Mouse (Mus musculus) heart, postnatal 25 days (tissue): ENCODE measurements around the gene Rnf146. TPM values are rescaled to one million over a fixed set of nuclear protein-coding genes. Genes with fewer than 3 reads are reported as not detected.
A peak's percentile ranks its signal among the peaks of the same experiment; 100 is the strongest.
"Not testable (repeated sequence)": the region's sequence is repeated elsewhere in the genome, so short reads cannot be mapped to it uniquely, and the experiment has no call there.

Source experiments
- DNase-seq: peaks from one replicate; pipeline ENCODE4 v3.0.0; 2022; ENCODE audit warnings: low spot score
- intact Hi-C: fragments of 180-260 bp; cut with DNase I; formaldehyde crosslinking; loops from one replicate; pipeline ENCODE4 v1.15.1; 2025
- total RNA-seq, 2 experiments: library from RNA; stranded (reverse); gene quantifications; 2 replicates each; pipeline ENCODE4 v1.2.3; 2021

Gene Rnf146
- total RNA-seq: 10 to 100 TPM; 53.2 to 60.3 TPM

DNA sequence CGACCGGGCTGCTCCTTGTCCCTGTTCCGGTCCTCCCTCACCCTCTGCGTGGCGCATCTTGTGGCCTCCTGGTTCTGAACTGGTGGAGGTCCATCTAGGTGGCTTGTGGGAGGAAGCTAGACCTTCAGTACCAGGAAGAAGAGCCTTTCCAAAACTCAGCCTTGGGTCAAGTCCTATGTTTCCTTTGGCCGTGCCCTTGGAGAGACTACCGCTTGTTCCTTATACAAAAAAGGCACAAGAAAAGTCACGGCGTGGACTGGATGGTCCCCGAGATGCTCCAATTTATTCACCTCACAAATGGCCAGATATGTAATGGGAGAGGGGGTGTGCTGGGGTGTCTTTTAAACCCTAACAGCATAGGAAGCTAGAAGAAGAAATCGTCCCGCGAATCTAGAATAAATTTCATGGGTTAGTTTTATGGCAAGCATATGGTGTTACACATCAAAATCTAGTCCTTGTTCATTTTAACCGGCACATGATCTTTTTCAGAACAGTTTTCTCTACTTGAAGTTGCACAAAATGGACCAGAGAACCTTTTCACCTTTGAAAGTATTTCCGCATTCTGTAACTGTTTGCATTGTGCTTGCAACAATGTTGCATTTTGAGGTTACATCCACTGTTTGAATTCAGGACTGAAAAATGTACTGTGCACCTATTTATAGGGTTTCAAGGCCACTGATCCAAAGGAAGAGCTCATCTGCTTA, at the start of gene Rnf146:
TSS of gene Rnf146 (minus strand) at position 246 of the 704 bp plus-strand sequence.
- intact Hi-C loops: loop anchor here (10.0 kb wide), 1 partner anchor 1482 kb away; the partner anchor contains the start of gene Hey2
- DNase-seq: no peak

DNA sequence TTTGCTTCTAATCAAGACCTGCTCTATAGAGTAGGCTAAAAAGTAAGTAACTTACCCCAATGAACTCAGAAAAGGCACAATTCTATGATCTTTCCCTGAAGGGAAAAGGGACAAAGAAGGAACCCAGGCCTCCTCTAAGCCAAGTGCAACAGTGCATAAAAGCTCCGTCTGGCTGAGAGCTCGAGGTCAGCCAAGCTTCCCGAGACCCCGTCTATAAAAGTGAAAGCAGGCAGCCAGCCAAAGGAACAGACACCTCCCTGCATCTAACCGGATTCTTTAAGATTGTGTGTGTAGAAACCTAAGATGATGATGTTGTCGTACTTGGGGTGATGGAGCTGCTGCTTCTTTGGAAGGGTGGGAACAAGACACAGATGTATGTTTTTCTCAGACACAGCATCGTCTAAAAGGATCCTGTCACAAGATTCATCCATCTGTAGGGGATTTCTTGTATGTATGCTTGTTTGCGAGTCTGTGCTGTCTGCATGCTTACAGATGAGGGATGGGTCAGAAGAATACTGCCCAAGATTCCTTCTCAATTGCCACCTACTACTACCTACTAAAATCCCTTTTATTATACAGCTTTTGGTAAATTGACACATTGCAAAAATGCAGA, 40.5 kb upstream of the Rnf146 start:
- no peak for DNase-seq
- intact Hi-C loops: no loop called here

DNA sequence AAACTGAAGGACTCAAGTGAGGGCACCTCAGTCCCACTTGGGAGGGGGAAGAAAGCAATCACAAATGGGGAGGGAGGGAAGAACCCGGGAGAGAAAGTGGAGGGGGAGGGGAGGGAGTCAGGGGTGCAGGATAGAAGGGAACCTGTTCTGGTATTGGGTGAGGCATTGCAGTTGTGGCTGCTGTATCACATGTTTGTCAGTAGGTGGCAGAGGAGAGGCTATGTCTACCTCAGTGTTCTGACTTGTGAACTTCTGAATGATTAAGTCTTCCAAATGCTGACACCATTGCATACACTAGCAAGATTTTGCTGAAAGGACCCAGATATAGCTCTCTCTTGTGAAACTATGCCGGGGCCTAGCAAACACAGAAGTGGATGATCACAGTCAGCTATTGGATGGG, 32.6 kb upstream of the Rnf146 start:
- DNase-seq, intact Hi-C loops: not testable (repeated sequence)

- intact Hi-C loops: no loop called here
- DNase-seq: no peak
These were observed 19.3 kb upstream of the Rnf146 start for GRCm38 (mm10) chr10:29381558-29381957.

DNA sequence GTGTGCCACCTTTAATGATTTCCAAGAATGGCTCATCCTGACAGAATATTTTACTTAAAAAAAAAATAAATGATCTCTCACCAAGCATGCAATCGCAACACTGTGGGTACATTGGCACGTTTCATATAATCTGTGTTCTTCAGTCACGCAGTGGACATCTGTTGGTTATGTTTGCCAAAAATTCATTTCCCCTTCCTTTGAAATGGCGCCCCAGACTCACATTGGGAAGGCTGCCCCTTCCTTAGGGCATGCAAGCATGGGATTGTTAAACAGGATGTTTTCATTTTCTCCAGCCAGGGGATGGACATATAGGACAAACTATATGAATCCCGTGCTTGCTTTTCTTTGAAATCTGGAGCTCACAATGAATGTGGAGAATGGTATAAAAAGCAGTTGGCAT, 11.8 kb upstream of the Rnf146 start:
- no peak for DNase-seq
- intact Hi-C loops: no loop called here

GRCm38 (mm10) chr10:29361464-29362196, 612 bp downstream of the Rnf146 start:
- intact Hi-C loops: loop anchor here (2.0 to 10.0 kb wide), 2 partner anchors 49 to 1483 kb away; partner anchors contain the start of genes Echdc1 and Hey2
- peak; percentile 84 for DNase-seq

DNA sequence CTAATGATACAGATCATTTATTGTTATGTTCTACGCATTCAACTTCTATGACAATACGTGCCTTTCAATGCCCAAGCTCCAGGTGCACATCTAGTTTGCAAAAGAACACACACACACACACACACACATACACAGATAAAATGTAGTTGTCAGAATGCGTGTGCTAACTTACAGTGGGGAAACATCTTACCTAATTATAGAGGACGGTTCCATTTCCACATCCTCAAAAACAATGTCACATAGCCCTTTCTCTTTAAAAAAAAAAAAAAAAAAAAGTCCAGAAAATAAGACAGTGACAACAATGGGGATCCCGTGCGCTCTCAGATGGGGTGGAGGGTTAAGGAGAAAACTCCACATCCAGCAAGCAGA, 1.2 kb downstream of the Rnf146 start:
- intact Hi-C loops: loop anchor here (2.0 to 10.0 kb wide), 2 partner anchors 48 to 1484 kb away; partner anchors contain the start of genes Echdc1 and Hey2
- no peak for DNase-seq

GRCm38 (mm10) chr10:29354183-29354582, 8.1 kb downstream of the Rnf146 start:
- intact Hi-C loops: no loop called here
- DNase-seq: no peak

DNA sequence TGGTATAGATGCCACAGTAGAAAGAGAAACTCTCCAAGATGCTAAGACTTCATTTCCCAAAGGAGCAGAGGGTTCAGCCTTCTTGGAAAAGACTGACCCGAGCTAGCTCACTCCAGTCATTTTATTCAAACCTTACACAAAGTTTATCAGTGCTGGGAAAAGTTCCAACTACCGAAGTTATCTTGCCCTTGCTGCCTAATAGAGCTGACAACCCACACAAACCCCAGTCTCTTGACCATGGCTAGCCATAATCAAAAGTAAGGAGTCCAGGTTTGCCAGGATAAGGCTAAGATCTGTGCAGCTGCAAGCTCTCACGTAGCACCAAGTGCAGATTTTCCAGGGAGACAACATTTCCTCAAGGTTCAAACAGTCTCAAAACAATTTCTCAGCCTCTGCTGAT, 9.7 kb downstream of the Rnf146 start:
- no peak for DNase-seq
- intact Hi-C loops: no loop called here

DNA sequence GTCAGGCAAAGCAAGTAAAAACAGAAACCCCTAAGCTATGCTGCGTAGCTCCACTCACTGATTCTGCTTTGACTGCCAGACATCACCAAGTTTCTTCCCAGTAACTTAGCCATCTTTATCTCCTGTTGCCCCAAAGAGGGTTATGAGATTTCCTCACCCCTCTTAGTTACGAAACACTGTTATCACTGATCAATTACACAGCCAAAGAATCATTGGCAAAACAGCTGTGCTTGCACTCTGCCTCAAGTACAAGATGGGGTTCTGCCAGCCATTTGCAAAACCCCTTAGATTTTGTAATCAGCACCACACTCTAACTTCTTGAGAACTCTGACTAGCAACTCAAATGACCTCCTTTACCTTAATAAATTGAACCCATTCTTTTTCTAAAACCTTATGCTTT, 10.8 kb downstream of the Rnf146 start:
- intact Hi-C loops: no loop called here
- DNase-seq: no peak

GRCm38 (mm10) chr10:29346638-29347037, 15.6 kb downstream of the Rnf146 start:
- intact Hi-C loops: no loop called here
- DNase-seq: no peak

DNA sequence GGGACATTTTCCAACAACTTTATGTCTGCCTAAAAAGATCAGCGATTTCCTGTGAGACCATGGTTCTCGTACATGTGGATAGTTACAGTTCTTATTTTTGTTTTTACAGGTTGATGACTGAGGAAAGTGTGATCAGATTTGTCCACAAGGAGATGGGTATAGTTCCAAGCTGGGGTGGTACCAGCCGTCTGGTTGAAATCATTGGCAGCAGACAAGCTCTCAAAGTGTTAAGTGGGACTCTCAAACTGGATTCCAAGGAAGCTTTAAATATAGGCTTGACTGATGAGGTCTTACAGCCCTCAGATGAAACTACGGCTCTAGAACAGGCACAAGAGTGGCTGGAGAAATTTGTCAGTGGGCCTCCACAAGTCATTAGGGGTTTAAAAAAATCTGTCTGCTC, 18.0 kb downstream of the Rnf146 start:
- no peak for DNase-seq
- intact Hi-C loops: no loop called here

DNA sequence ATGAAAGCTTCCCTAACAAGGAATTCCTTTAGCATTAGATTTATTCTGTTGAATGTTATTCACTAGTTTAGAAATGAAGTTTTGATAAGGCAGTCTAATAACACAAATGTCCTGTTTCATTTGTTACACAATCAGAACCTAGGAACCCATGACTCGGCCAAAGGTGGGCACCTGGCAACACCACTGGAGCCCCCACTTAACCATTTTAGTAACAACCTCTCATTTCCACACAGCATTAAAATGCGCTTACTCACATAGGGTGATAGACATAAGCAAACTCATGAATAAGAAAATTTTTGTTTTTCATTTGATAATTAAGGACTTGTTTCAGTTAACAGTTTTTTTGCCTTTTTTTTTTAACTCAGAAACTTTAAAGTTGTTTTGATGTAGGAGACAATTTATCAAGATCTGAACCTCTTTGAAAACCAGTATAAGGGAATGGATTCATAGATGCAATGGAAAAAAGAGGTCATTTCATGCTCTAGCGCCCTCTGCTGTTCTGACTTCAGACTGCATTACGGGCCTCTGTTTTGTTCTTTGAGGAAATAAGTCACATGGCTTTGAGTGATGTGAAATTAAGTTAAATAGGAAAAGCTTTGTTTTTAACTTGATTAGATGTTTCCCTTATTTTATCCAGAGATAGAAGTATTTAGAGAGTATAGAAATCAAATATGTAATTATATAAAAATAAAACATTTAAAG, 23.7 kb downstream of the Rnf146 start:
- intact Hi-C loops: no loop called here
- no peak for DNase-seq

DNA sequence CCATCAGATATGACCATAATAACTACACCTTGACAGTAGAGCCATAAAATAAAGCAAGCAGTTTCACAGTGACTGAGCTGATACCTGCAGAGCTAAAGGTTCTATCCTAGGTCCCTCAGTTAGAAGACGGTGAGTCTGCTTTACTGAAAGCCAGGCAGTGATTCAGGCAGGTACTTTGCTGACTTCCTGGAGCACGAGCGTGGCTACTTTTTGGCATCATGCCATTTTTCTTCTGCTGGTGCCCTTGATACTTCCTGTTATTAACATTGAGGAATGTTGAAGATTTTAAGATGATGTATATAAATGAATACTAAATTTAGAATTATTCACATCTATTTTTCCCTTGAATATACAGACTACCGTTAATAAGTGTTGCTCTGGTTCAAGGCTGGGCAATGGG, 28.4 kb downstream of the Rnf146 start:
- intact Hi-C loops: no loop called here
- DNase-seq: no peak

GRCm38 (mm10) chr10:29324817-29325216, 37.4 kb downstream of the Rnf146 start:
- DNase-seq: no peak
- intact Hi-C loops: no loop called here

GRCm38 (mm10) chr10:29313905-29314304, 48.3 kb downstream of the Rnf146 start:
- no peak for DNase-seq
- intact Hi-C loops: loop anchor here (2.0 to 10.0 kb wide), 2 partner anchors 47 to 209 kb away; no protein-coding TSS in a partner anchor

DNA sequence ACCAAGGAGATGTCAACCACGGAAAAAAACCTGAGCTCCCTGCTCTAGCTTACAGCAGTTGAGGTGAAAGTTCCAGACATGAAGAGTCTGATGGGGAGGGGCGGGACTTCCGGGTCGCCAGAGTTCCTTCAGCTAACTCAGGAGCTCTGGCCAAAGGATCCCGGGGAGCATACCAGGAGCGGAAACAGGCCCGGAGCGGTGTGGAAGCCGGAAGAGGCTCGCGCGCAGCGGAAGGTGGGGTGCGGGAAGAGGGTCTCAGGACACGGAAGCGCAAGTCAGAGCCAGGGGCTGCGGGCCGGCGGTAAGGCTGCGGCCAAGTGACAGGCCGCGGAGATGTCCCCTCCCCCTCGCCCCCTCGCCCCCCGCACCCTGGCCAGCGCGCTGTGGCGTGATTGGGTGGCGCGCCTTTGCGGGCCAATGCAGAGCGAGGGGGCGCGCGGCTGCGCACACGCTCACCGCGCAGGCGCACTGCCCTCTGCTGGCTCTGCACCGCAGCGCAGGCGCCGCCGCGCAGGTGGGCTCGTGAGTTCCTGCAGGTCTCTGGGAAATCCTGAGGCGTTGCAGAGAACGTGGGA, 49.1 kb downstream of the Rnf146 start, which contains the start of gene Echdc1:
TSS of gene Echdc1 (plus strand) at position 103 of the 575 bp plus-strand sequence.
- DNase-seq: peak; percentile 75
- intact Hi-C loops: loop anchor here (2.0 to 10.0 kb wide), 2 partner anchors 48 to 208 kb away; no protein-coding TSS in a partner anchor

GRCm38 (mm10) chr10:29311480-29312219, 50.6 kb downstream of the Rnf146 start:
- no peak for DNase-seq
- intact Hi-C loops: loop anchor here (2.0 to 10.0 kb wide), 2 partner anchors 49 to 207 kb away; no protein-coding TSS in a partner anchor

- intact Hi-C loops: no loop called here
- no peak for DNase-seq
These were observed 60.0 kb downstream of the Rnf146 start for GRCm38 (mm10) chr10:29302230-29302629.
